ENCODE assay signal across 8 mouse cellular contexts in the genomic region with DNA sequence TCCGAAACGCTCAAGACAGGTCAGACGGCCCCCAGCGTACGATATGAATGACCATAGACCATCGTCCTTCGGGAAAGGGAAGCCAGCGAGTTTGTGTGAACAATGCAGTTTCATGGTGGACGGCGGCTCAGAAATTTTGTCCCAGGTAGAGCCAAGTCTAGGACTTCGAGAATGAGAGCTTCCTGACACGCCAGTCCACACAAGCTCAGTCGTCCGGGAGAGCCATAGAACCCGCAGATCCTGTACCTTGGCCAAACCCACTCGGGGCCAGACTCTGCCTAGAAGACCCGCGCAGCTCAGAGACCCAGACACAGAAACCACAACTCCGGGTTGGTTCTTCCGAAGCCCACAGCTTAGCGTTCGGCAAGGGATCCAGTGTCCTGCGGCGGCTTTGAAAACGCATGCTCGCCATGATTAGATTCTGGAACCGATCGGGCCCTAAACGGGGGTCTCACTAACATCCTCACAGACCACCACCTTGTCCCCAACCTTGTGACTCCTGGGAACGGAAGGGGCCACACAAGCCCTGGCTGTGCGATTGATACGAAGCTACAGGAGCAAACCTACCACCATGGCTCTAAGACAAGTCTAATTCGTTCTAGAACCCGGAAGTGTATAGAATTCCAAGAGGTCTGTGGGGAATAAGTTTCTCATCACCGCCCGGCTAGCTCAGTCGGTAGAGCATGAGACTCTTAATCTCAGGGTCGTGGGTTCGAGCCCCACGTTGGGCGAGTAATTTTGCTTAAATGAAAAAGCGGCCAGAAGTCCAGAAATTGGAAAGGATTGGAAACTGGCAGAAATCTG. TPM values are rescaled to one million over a fixed set of nuclear protein-coding genes. Genes with fewer than 3 reads are reported as not detected.
DNase-seq lines count a peak whose midpoint lies in the region; ATAC-seq lines count a peak whose summit lies in the region.

No protein-coding gene starts in this region.

- no peaks in the 10 kb centered on the region for H3K36me3 ChIP-seq in embryonic facial prominence, embryonic 15.5 days
- H3K36me3 ChIP-seq in limb, embryonic 12.5 days = no peaks in the 10 kb centered on the region
- no peaks in the 10 kb centered on the region for H3K36me3 ChIP-seq in midbrain, embryonic 13.5 days

- peak overlapping the region; percentile 51 for H3K4me2 ChIP-seq in embryonic facial prominence, embryonic 15.5 days (replicated peaks)
- H3K4me2 ChIP-seq in limb, embryonic 12.5 days = peak overlapping the region; percentile 61
- peak overlapping the region; percentile 56 for H3K4me2 ChIP-seq in midbrain, embryonic 13.5 days (replicated peaks)

- H3K4me3 ChIP-seq in embryonic facial prominence, embryonic 15.5 days (replicated peaks) = peak overlapping the region; percentile 79
- H3K4me3 ChIP-seq in limb, embryonic 12.5 days (replicated peaks) = peak overlapping the region; percentile 61
- peak overlapping the region; percentile 58 for H3K4me3 ChIP-seq in midbrain, embryonic 13.5 days (replicated peaks)

- H3K9me3 ChIP-seq in embryonic facial prominence, embryonic 15.5 days (replicated peaks) = no peaks in the 10 kb centered on the region
- H3K9me3 ChIP-seq in limb, embryonic 12.5 days = no peaks in the 10 kb centered on the region
- no peaks in the 10 kb centered on the region for H3K9me3 ChIP-seq in midbrain, embryonic 13.5 days

- H3K4me1 ChIP-seq in embryonic facial prominence, embryonic 15.5 days = peaks cover 33% of the 10 kb centered on the region
- peaks cover 17% of the 10 kb centered on the region for H3K4me1 ChIP-seq in limb, embryonic 12.5 days (replicated peaks)
- H3K4me1 ChIP-seq in midbrain, embryonic 13.5 days (replicated peaks) = peaks cover 21% of the 10 kb centered on the region

- WGBS in embryonic facial prominence, embryonic 15.5 days = under 1% methylated on average over 42 of the region's 42 CpGs
- under 1% methylated on average over 42 of the region's 42 CpGs for WGBS in limb, embryonic 12.5 days
- WGBS in midbrain, embryonic 13.5 days = under 1% methylated on average over 42 of the region's 42 CpGs

- peak; percentile 80 to 84 for DNase-seq in urinary bladder, adult 18-20 months (ENCODE audit: low spot score in 2 of 2)
- DNase-seq in urinary bladder, postnatal 10 days (ENCODE audit: low spot score) = no peak
- peak; percentile 92 for DNase-seq in heart, adult 8-10 months (ENCODE audit: low spot score)
- DNase-seq in kidney, adult 8-10 months = peak; percentile 82 to 87
- DNase-seq in skeletal muscle tissue, adult 2 months (ENCODE audit: low read depth, low spot score) = peak; percentile 88

- H3K9ac ChIP-seq in embryonic facial prominence, embryonic 15.5 days = peak overlapping the region; percentile 69
- peak overlapping the region; percentile 44 for H3K9ac ChIP-seq in limb, embryonic 12.5 days (replicated peaks)
- peak overlapping the region; percentile 63 for H3K9ac ChIP-seq in midbrain, embryonic 13.5 days (replicated peaks)

- peak; percentile 29 for ATAC-seq in embryonic facial prominence, embryonic 15.5 days (ENCODE audit: insufficient number of reproducible peaks, low FRiP score, low TSS enrichment, low read depth)
- ATAC-seq in limb, embryonic 12.5 days (ENCODE audit: insufficient number of reproducible peaks, insufficient read depth, low FRiP score, low TSS enrichment, low read depth) = 0 out of 2 replicates have a peak, but pooled peaks have one; percentile 22
- 0 out of 2 replicates have a peak, but pooled peaks have one; percentile 10 for ATAC-seq in midbrain, embryonic 13.5 days

- peak overlapping the region; percentile 87 for H3K27ac ChIP-seq in embryonic facial prominence, embryonic 15.5 days (replicated peaks)
- peak overlapping the region; percentile 62; the same call in 1 of the 2 replicates for H3K27ac ChIP-seq in limb, embryonic 12.5 days
- H3K27ac ChIP-seq in midbrain, embryonic 13.5 days = no peak overlapping the region

- H3K27me3 ChIP-seq in embryonic facial prominence, embryonic 15.5 days = peaks cover 6% of the 10 kb centered on the region
- H3K27me3 ChIP-seq in limb, embryonic 12.5 days = peaks cover 2% of the 10 kb centered on the region; the same call in 1 of the 2 replicates
- peaks cover 9% of the 10 kb centered on the region for H3K27me3 ChIP-seq in midbrain, embryonic 13.5 days

RNA-seq across cellular contexts. Expression of gene Zfp213, which starts 17.1 kb away (rescaled TPM):
- polyA plus RNA-seq in embryonic facial prominence, embryonic 15.5 days (2015; fragmentation: Nextera tagmentation; extraction: Ambion mirVana) = 17.8 and 19.5 TPM in 2 replicates
- 1 to 10 TPM; 4.9 to 6.5 (median 5.8) TPM for total RNA-seq in heart, adult 8-10 months (2022)
- 24.7 and 26.6 TPM in 2 replicates for polyA plus RNA-seq in limb, embryonic 12.5 days (2016; fragmentation: Nextera tagmentation; extraction: Ambion mirVana)
- polyA plus RNA-seq in midbrain, embryonic 13.5 days (2015; fragmentation: Nextera tagmentation; extraction: Ambion mirVana) = 18.0 and 20.4 TPM in 2 replicates

RNA-seq across cellular contexts. Expression of gene Zfp13, which starts 52.4 kb away (rescaled TPM):
- 13.4 and 14.1 TPM in 2 replicates for polyA plus RNA-seq in embryonic facial prominence, embryonic 15.5 days (2015; fragmentation: Nextera tagmentation; extraction: Ambion mirVana)
- 1 to 10 TPM; 1.9 to 5.9 (median 4.4) TPM for total RNA-seq in heart, adult 8-10 months (2022)
- 22.0 and 25.5 TPM in 2 replicates for polyA plus RNA-seq in limb, embryonic 12.5 days (2016; fragmentation: Nextera tagmentation; extraction: Ambion mirVana)
- polyA plus RNA-seq in midbrain, embryonic 13.5 days (2015; fragmentation: Nextera tagmentation; extraction: Ambion mirVana) = 26.6 and 28.7 TPM in 2 replicates

RNA-seq across cellular contexts. Expression of gene Zscan10, which starts 53.8 kb away (rescaled TPM):
- 0.08 and 0.14 TPM in 2 replicates for polyA plus RNA-seq in embryonic facial prominence, embryonic 15.5 days (2015; fragmentation: Nextera tagmentation; extraction: Ambion mirVana)
- not detected for total RNA-seq in heart, adult 8-10 months (2022)
- polyA plus RNA-seq in limb, embryonic 12.5 days (2016; fragmentation: Nextera tagmentation; extraction: Ambion mirVana) = 0.37 and 0.45 TPM in 2 replicates
- not detected in 2 replicates for polyA plus RNA-seq in midbrain, embryonic 13.5 days (2015; fragmentation: Nextera tagmentation; extraction: Ambion mirVana)
